ENCODE assay signal across 31 mouse cellular contexts in genomic region chr8:26881268-26882120, GRCm38 (mm10).
DNase-seq lines count a peak whose midpoint lies in the region; ATAC-seq and TF ChIP-seq lines count a peak whose summit lies in the region.
"Had no signal": no experiment of that assay in that cellular context is flagged by ENCODE, and none has a peak within 500 bp of the region (broad histone marks: within the 10 kb centered on the region; RNA-seq: fewer than 3 reads in every experiment).

No protein-coding gene starts in this region.

- no peaks in the 10 kb centered on the region; the same call in 1 of the 2 replicates for H3K27me3 ChIP-seq in heart, embryonic 10.5 days (ENCODE audit: insufficient read depth, poor library complexity, severe bottlenecking)
- no peaks in the 10 kb centered on the region for H3K27me3 ChIP-seq in heart, embryonic 11.5 days (ENCODE audit: control insufficient read depth, insufficient read depth, low read length)
- H3K27me3 ChIP-seq in intestine, embryonic 15.5 days (replicated peaks) = no peaks in the 10 kb centered on the region
- H3K27me3 ChIP-seq in limb, embryonic 10.5 days (ENCODE audit: low read depth, poor library complexity, severe bottlenecking) = peaks cover 75% of the 10 kb centered on the region
- H3K27me3 ChIP-seq in small intestine, adult 2 months (ENCODE audit: control insufficient read depth, insufficient read depth, low read length) = no peaks in the 10 kb centered on the region
- H3K27me3 ChIP-seq in midbrain, embryonic 13.5 days = no peaks in the 10 kb centered on the region
- H3K27me3 ChIP-seq: CH12.LX; embryonic facial prominence, embryonic 15.5 days; forebrain, embryonic 15.5 days; heart, embryonic 12.5 days; heart, embryonic 15.5 days; Patski had no signal

- H3K9ac ChIP-seq in heart, embryonic 11.5 days (ENCODE audit: low read depth, low read length) = no peak overlapping the region
- H3K9ac ChIP-seq in intestine, embryonic 15.5 days = no peak overlapping the region
- H3K9ac ChIP-seq in midbrain, embryonic 13.5 days (replicated peaks) = no peak overlapping the region
- H3K9ac ChIP-seq: embryonic facial prominence, embryonic 15.5 days; forebrain, embryonic 12.5 days; forebrain, embryonic 15.5 days; heart, embryonic 12.5 days; heart, embryonic 15.5 days; hindbrain, embryonic 13.5 days had no signal

- H3K27ac ChIP-seq in heart, embryonic 10.5 days = peak overlapping the region; percentile 47
- H3K27ac ChIP-seq in heart, embryonic 11.5 days (ENCODE audit: low read depth, low read length) = no peak overlapping the region
- H3K27ac ChIP-seq in intestine, embryonic 15.5 days = peak overlapping the region; percentile 71
- H3K27ac ChIP-seq in limb, embryonic 10.5 days = no peak overlapping the region
- peak overlapping the region; percentile 8 for H3K27ac ChIP-seq in small intestine, adult 2 months (ENCODE audit: insufficient read depth, low read depth, low read length)
- no peak overlapping the region for H3K27ac ChIP-seq in midbrain, embryonic 13.5 days
- H3K27ac ChIP-seq: embryonic facial prominence, embryonic 15.5 days; forebrain, embryonic 12.5 days; forebrain, embryonic 15.5 days; heart, adult 2 months; heart, embryonic 15.5 days; hindbrain, embryonic 10.5 days; hindbrain, embryonic 13.5 days had no signal

- peaks cover 63% of the 10 kb centered on the region for H3K4me1 ChIP-seq in heart, embryonic 10.5 days
- peaks cover 28% of the 10 kb centered on the region for H3K4me1 ChIP-seq in heart, embryonic 11.5 days (ENCODE audit: control insufficient read depth, insufficient read depth, low read length)
- peaks cover 40% of the 10 kb centered on the region for H3K4me1 ChIP-seq in intestine, embryonic 15.5 days (replicated peaks)
- H3K4me1 ChIP-seq in limb, embryonic 10.5 days = peaks cover 48% of the 10 kb centered on the region
- H3K4me1 ChIP-seq in small intestine, adult 2 months (ENCODE audit: control insufficient read depth, insufficient read depth, insufficient read length, low read length) = peaks cover 35% of the 10 kb centered on the region
- no peaks in the 10 kb centered on the region for H3K4me1 ChIP-seq in midbrain, embryonic 13.5 days (replicated peaks)
- H3K4me1 ChIP-seq: forebrain, embryonic 12.5 days; forebrain, embryonic 15.5 days; hindbrain, embryonic 13.5 days had no signal

- no peak for DNase-seq in heart, embryonic 10.5 days (ENCODE audit: low spot score)
- peak; percentile 30 for DNase-seq in limb, embryonic 10.5 days (ENCODE audit: low spot score)
- DNase-seq in left cerebral cortex, postnatal 4 days = no peak
- DNase-seq in spleen, postnatal 10 days (ENCODE audit: low spot score in 2 of 2) = no peak
- DNase-seq: adrenal gland, adult 2 months; adrenal gland, postnatal 14 days; B cell, adult 2 months; cerebellum, adult 11 months; cerebellum, adult 2 months; cerebellum, adult 9-11 months; cerebellum, postnatal 25 days; gastrocnemius, postnatal 10 days; gastrocnemius, postnatal 36 days; heart, adult 2 months; heart, postnatal 10 days; heart, postnatal 36 days had no signal

- H3K4me2 ChIP-seq in heart, embryonic 11.5 days = no peak overlapping the region
- no peak overlapping the region for H3K4me2 ChIP-seq in intestine, embryonic 15.5 days (replicated peaks)
- no peak overlapping the region for H3K4me2 ChIP-seq in midbrain, embryonic 13.5 days (replicated peaks)
- H3K4me2 ChIP-seq: embryonic facial prominence, embryonic 15.5 days; forebrain, embryonic 12.5 days; forebrain, embryonic 15.5 days; heart, embryonic 12.5 days; heart, embryonic 15.5 days; hindbrain, embryonic 13.5 days had no signal

- no peak overlapping the region for H3K4me3 ChIP-seq in heart, embryonic 10.5 days
- no peak overlapping the region for H3K4me3 ChIP-seq in heart, embryonic 11.5 days (ENCODE audit: low read depth, low read length)
- no peak overlapping the region for H3K4me3 ChIP-seq in intestine, embryonic 15.5 days (replicated peaks)
- no peak overlapping the region for H3K4me3 ChIP-seq in limb, embryonic 10.5 days
- H3K4me3 ChIP-seq in small intestine, adult 2 months (ENCODE audit: low read depth, low read length) = no peak overlapping the region
- H3K4me3 ChIP-seq in midbrain, embryonic 13.5 days (replicated peaks) = no peak overlapping the region
- H3K4me3 ChIP-seq: embryonic facial prominence, embryonic 15.5 days; forebrain, embryonic 12.5 days; forebrain, embryonic 15.5 days; heart, adult 2 months; heart, embryonic 12.5 days; heart, embryonic 15.5 days; hindbrain, embryonic 10.5 days; hindbrain, embryonic 13.5 days had no signal

- no peaks in the 10 kb centered on the region for H3K36me3 ChIP-seq in heart, embryonic 10.5 days
- H3K36me3 ChIP-seq in heart, embryonic 11.5 days (ENCODE audit: control insufficient read depth, insufficient read depth, low read length) = no peaks in the 10 kb centered on the region
- no peaks in the 10 kb centered on the region for H3K36me3 ChIP-seq in intestine, embryonic 15.5 days
- H3K36me3 ChIP-seq in limb, embryonic 10.5 days = no peaks in the 10 kb centered on the region
- no peaks in the 10 kb centered on the region for H3K36me3 ChIP-seq in small intestine, adult 2 months (ENCODE audit: control insufficient read depth, insufficient read depth, low read length)
- H3K36me3 ChIP-seq in midbrain, embryonic 13.5 days = no peaks in the 10 kb centered on the region
- H3K36me3 ChIP-seq: embryonic facial prominence, embryonic 15.5 days; forebrain, embryonic 12.5 days; forebrain, embryonic 15.5 days; G1E; heart, embryonic 12.5 days; heart, embryonic 15.5 days; hindbrain, embryonic 10.5 days; hindbrain, embryonic 13.5 days had no signal

- no peak for TF ChIP-seq POLR2A in small intestine, adult 2 months (IDR thresholded peaks at IDR 0.05; ENCODE audit: low read depth, low read length)

- ATAC-seq in heart, embryonic 11.5 days (replicated peaks; ENCODE audit: insufficient number of reproducible peaks, low FRiP score, low TSS enrichment) = no peak
- ATAC-seq in intestine, embryonic 15.5 days = peak; percentile 72
- ATAC-seq in midbrain, embryonic 13.5 days = no peak
- ATAC-seq: forebrain, embryonic 15.5 days; hindbrain, embryonic 16.5 days; Patski had no signal

- no peaks in the 10 kb centered on the region for H3K9me3 ChIP-seq in heart, embryonic 10.5 days
- no peaks in the 10 kb centered on the region for H3K9me3 ChIP-seq in heart, embryonic 11.5 days (replicated peaks; ENCODE audit: control insufficient read depth, low read length)
- no peaks in the 10 kb centered on the region for H3K9me3 ChIP-seq in intestine, embryonic 15.5 days
- no peaks in the 10 kb centered on the region for H3K9me3 ChIP-seq in limb, embryonic 10.5 days (replicated peaks)
- H3K9me3 ChIP-seq in midbrain, embryonic 13.5 days = no peaks in the 10 kb centered on the region
- H3K9me3 ChIP-seq: embryonic facial prominence, embryonic 15.5 days; forebrain, embryonic 12.5 days; forebrain, embryonic 15.5 days; G1E; heart, embryonic 12.5 days; heart, embryonic 15.5 days; hindbrain, embryonic 10.5 days; hindbrain, embryonic 13.5 days had no signal

- TF ChIP-seq CTCF in small intestine, adult 2 months (IDR thresholded peaks at IDR 0.05; ENCODE audit: extremely low read depth, insufficient read length, insufficient replicate concordance, low read depth, low read length) = no peak

- WGBS in heart, embryonic 10.5 days = 70% methylated on average over 7 of the region's 7 CpGs
- 75% methylated on average over 7 of the region's 7 CpGs for WGBS in heart, embryonic 11.5 days (ENCODE audit: insufficient replicate concordance)
- 57% methylated on average over 7 of the region's 7 CpGs for WGBS in intestine, embryonic 15.5 days
- WGBS in limb, embryonic 10.5 days = 73% methylated on average over 7 of the region's 7 CpGs
- 36% methylated on average over 7 of the region's 7 CpGs for WGBS in small intestine, adult 2 months
- WGBS in midbrain, embryonic 13.5 days = 82% methylated on average over 7 of the region's 7 CpGs

- intact Hi-C loops in left cerebral cortex, postnatal 4 days (cut with DNase I) = no loop called here

Comparison
In these comparisons a context has a peak if more than half of its experiments do, and no peak if none do; other contexts are left out.
1. H3K27ac ChIP-seq: peak in heart, embryonic 10.5 days (single experiment), intestine, embryonic 15.5 days (single experiment) and small intestine, adult 2 months (single experiment); none in heart, embryonic 11.5 days (single experiment), limb, embryonic 10.5 days (single experiment) and midbrain, embryonic 13.5 days (single experiment).